Mouse (Mus musculus): ENCODE measurements at regions not wholly inside any gene's neighbourhood (a gene's known extent, or its start where the extent isn't known, plus 50 kb on each side); places are given as distances from the start of the nearest gene placed in this dataset.

DNA sequence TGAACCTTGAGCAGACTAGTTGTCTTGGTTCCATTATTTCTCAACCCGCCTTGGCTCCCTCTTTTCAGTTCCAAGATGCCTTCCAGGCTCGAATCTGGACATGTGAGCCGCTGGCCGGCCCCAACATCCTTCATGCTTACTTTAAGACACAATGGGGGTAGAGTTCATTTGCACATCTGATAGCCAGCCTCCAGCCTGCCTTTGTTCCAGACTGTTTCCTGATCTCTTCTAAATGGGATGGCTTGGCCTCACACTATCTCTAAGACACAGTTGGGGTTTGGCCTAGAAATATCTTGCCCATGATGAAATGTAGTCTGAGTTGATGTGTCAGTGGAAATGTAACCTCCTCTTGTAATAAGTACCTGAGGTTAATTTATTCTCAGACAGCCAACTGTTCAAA lies 164.7 kb downstream of the Pah start:
- Histone ChIP-seq H3K4me3 (replicated peaks; ENCODE audit: low read length) (no peak overlapping the region), H3K4me2 (replicated peaks; ENCODE audit: low read depth, low read length, severe bottlenecking) (no peak overlapping the region), H3K27me3 (ENCODE audit: control insufficient read depth, insufficient read depth, low read length) (no peaks in the 10 kb centered on the region), H3K9ac (ENCODE audit: low read depth, low read length, severe bottlenecking) (no peak overlapping the region), H3K27ac (replicated peaks; ENCODE audit: low read depth, low read length) (no peak overlapping the region), H3K9me3 (ENCODE audit: control insufficient read depth, low read length) (no peaks in the 10 kb centered on the region), H3K36me3 (ENCODE audit: control insufficient read depth, insufficient read depth, low read length) (no peaks in the 10 kb centered on the region), H3K4me1 (ENCODE audit: control insufficient read depth, insufficient read depth, low read length) (no peaks in the 10 kb centered on the region)
- no peak for TF ChIP-seq POLR2A (IDR thresholded peaks at IDR 0.05; ENCODE audit: borderline replicate concordance, extremely low read depth, insufficient read depth, insufficient read length)
- WGBS: 84% methylated on average over 4 of the region's 4 CpGs
- ATAC-seq (ENCODE audit: low FRiP score, low read depth) (no peak), DNase-seq (ENCODE audit: low spot score) (no peak)

DNA sequence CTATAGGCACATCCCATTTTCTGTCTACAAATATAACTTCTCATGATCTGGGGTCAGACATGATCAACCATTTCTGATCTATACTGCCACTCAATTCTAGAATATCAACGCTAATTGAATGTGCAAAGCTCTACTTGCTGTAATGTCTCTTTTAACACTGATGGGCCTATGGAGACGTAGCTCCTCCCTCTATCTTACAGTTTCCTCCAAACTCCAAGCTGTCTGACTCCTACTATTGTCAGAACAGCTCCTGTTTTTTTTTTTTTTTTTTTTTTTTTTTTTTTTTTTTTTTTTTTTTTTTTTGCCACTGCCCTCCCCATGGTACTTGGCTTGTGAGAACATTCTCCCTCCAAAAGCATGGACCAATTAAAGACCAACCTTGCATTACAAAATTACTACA lies 165.2 kb downstream of the Pah start:
- no peaks in the 10 kb centered on the region for H3K27me3 ChIP-seq (ENCODE audit: control insufficient read depth, insufficient read depth, low read length)
- H3K4me3 ChIP-seq (replicated peaks; ENCODE audit: low read length): no peak overlapping the region
- no peak for TF ChIP-seq POLR2A (IDR thresholded peaks at IDR 0.05; ENCODE audit: borderline replicate concordance, extremely low read depth, insufficient read depth, insufficient read length)
- H3K9ac ChIP-seq (ENCODE audit: low read depth, low read length, severe bottlenecking): no peak overlapping the region
- no peak overlapping the region for H3K27ac ChIP-seq (replicated peaks; ENCODE audit: low read depth, low read length)
- H3K4me2 ChIP-seq (replicated peaks; ENCODE audit: low read depth, low read length, severe bottlenecking): no peak overlapping the region
- WGBS: 84% methylated on average over 2 of the region's 2 CpGs
- no peak for ATAC-seq (ENCODE audit: low FRiP score, low read depth)
- no peaks in the 10 kb centered on the region for H3K9me3 ChIP-seq (ENCODE audit: control insufficient read depth, low read length)
- DNase-seq (ENCODE audit: low spot score): no peak
- H3K36me3 ChIP-seq (ENCODE audit: control insufficient read depth, insufficient read depth, low read length): no peaks in the 10 kb centered on the region
- no peaks in the 10 kb centered on the region for H3K4me1 ChIP-seq (ENCODE audit: control insufficient read depth, insufficient read depth, low read length)

DNA sequence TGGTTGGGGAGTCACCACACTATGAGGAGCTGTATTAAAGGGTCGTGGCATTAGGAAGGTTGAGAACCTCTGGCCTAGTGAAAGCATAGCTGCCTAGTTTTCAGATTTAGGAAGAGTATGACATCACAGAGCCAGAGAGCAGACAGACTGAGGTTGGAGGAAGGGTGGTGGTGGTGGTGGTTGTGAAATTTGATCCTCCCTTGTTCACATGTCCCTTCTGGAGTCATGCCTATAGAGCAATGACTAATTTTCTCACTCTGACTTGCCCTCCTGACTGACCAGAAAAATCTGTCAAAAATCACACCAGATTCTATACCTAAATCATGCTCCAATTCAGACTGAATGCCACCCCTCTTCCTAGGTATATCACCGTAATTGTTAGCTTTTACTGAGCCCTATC lies 166.2 kb downstream of the Pah start:
- no peak overlapping the region for H3K9ac ChIP-seq (ENCODE audit: low read depth, low read length, severe bottlenecking)
- H3K4me3 ChIP-seq (replicated peaks; ENCODE audit: low read length): no peak overlapping the region
- H3K4me1 ChIP-seq (ENCODE audit: control insufficient read depth, insufficient read depth, low read length): no peaks in the 10 kb centered on the region
- TF ChIP-seq POLR2A (IDR thresholded peaks at IDR 0.05; ENCODE audit: borderline replicate concordance, extremely low read depth, insufficient read depth, insufficient read length): no peak
- no peak overlapping the region for H3K27ac ChIP-seq (replicated peaks; ENCODE audit: low read depth, low read length)
- no peak for ATAC-seq (ENCODE audit: low FRiP score, low read depth)
- H3K9me3 ChIP-seq (ENCODE audit: control insufficient read depth, low read length): no peaks in the 10 kb centered on the region
- WGBS: 74% methylated on average over 2 of the region's 2 CpGs
- no peaks in the 10 kb centered on the region for H3K36me3 ChIP-seq (ENCODE audit: control insufficient read depth, insufficient read depth, low read length)
- H3K4me2 ChIP-seq (replicated peaks; ENCODE audit: low read depth, low read length, severe bottlenecking): no peak overlapping the region
- DNase-seq (ENCODE audit: low spot score): no peak
- H3K27me3 ChIP-seq (ENCODE audit: control insufficient read depth, insufficient read depth, low read length): no peaks in the 10 kb centered on the region

DNA sequence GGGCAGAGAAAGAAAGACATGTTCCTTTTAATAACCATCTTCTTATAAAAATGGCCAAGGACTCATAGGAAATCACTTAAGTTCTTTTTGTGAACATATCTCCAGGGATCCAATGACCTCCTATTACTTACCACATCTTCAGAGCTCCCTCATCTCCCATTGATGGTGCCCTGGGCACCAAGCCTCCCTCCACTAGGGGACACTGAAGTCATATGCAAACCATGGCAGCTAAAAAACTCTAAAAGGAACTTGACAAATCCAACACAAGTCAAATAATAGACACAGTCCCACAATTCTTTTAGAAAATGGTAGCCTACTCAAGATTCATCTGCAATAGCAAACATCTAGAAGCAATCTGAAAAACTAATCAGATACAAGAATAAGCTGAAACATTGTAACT lies 167.2 kb upstream of the Igf1 start:
- TF ChIP-seq POLR2A (IDR thresholded peaks at IDR 0.05; ENCODE audit: borderline replicate concordance, extremely low read depth, insufficient read depth, insufficient read length): no peak
- Histone ChIP-seq H3K4me1 (ENCODE audit: control insufficient read depth, insufficient read depth, low read length) (no peaks in the 10 kb centered on the region), H3K27me3 (ENCODE audit: control insufficient read depth, insufficient read depth, low read length) (no peaks in the 10 kb centered on the region), H3K9ac (ENCODE audit: low read depth, low read length, severe bottlenecking) (no peak overlapping the region), H3K36me3 (ENCODE audit: control insufficient read depth, insufficient read depth, low read length) (no peaks in the 10 kb centered on the region), H3K4me3 (replicated peaks; ENCODE audit: low read length) (no peak overlapping the region), H3K4me2 (replicated peaks; ENCODE audit: low read depth, low read length, severe bottlenecking) (no peak overlapping the region), H3K9me3 (ENCODE audit: control insufficient read depth, low read length) (no peaks in the 10 kb centered on the region), H3K27ac (replicated peaks; ENCODE audit: low read depth, low read length) (no peak overlapping the region)
- no peak for ATAC-seq (ENCODE audit: low FRiP score, low read depth)
- no peak for DNase-seq (ENCODE audit: low spot score)

DNA sequence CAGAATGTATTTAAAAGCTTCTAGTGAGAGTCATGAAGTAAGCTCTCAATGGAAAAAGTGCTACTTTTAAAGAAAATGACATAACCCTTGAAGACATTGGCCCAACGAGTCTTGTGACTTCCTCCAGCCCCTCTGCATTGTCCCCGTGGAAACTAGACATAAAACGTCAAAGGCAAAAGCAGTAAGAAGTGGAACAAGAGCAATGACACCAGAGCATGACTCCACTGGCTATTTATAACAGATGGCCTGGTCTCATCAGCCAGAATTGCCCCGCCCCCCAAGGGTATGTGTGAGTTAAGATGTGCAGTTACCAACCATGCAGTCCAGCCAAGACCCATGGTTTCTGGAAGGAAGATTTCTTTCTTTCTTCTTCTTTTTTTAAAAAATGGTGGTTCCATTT lies 161.6 kb upstream of the Igf1 start:
- DNase-seq (ENCODE audit: low spot score) (no peak), ATAC-seq (ENCODE audit: low FRiP score, low read depth) (no peak)
- WGBS: 63% methylated on average over 4 of the region's 4 CpGs
- H3K27ac ChIP-seq (replicated peaks; ENCODE audit: low read depth, low read length): no peak overlapping the region
- H3K9ac ChIP-seq (ENCODE audit: low read depth, low read length, severe bottlenecking): no peak overlapping the region
- H3K4me1 ChIP-seq (ENCODE audit: control insufficient read depth, insufficient read depth, low read length): no peaks in the 10 kb centered on the region
- no peaks in the 10 kb centered on the region for H3K36me3 ChIP-seq (ENCODE audit: control insufficient read depth, insufficient read depth, low read length)
- no peak overlapping the region for H3K4me3 ChIP-seq (replicated peaks; ENCODE audit: low read length)
- no peaks in the 10 kb centered on the region for H3K27me3 ChIP-seq (ENCODE audit: control insufficient read depth, insufficient read depth, low read length)
- H3K9me3 ChIP-seq (ENCODE audit: control insufficient read depth, low read length): no peaks in the 10 kb centered on the region
- no peak overlapping the region for H3K4me2 ChIP-seq (replicated peaks; ENCODE audit: low read depth, low read length, severe bottlenecking)
- no peak for TF ChIP-seq POLR2A (IDR thresholded peaks at IDR 0.05; ENCODE audit: borderline replicate concordance, extremely low read depth, insufficient read depth, insufficient read length)

DNA sequence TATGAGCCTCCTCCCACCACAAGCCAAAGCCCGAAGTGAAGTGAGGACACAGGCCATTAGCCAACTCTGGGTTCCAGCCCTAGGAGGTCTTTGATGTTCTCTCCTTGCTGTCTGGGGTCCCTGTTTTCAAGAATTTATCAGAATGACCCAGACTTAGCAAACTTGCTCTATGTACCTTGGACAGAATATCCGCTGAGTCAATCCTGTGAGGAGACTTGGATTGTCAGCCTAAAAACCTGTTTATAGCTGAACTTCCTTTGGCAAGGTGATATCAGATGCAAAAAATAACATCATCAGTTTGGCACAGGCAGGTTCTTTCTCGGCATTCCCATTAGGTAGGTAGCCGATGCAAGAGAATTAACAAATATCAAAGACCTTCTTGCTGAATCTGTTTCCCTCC lies 146.9 kb upstream of the Igf1 start:
- peaks cover 4% of the 10 kb centered on the region; the same call in 1 of the 2 replicates for H3K4me1 ChIP-seq (ENCODE audit: control insufficient read depth, insufficient read depth, low read length)
- no peak overlapping the region for H3K4me3 ChIP-seq (replicated peaks; ENCODE audit: low read length)
- no peaks in the 10 kb centered on the region for H3K36me3 ChIP-seq (ENCODE audit: control insufficient read depth, insufficient read depth, low read length)
- DNase-seq (ENCODE audit: low spot score): no peak
- WGBS: 80% methylated on average over 4 of the region's 4 CpGs
- no peaks in the 10 kb centered on the region for H3K27me3 ChIP-seq (ENCODE audit: control insufficient read depth, insufficient read depth, low read length)
- no peak overlapping the region for H3K27ac ChIP-seq (replicated peaks; ENCODE audit: low read depth, low read length)
- H3K9ac ChIP-seq (ENCODE audit: low read depth, low read length, severe bottlenecking): no peak overlapping the region
- no peaks in the 10 kb centered on the region for H3K9me3 ChIP-seq (ENCODE audit: control insufficient read depth, low read length)
- no peak for ATAC-seq (ENCODE audit: low FRiP score, low read depth)
- H3K4me2 ChIP-seq (replicated peaks; ENCODE audit: low read depth, low read length, severe bottlenecking): no peak overlapping the region
- TF ChIP-seq POLR2A (IDR thresholded peaks at IDR 0.05; ENCODE audit: borderline replicate concordance, extremely low read depth, insufficient read depth, insufficient read length): no peak

Measured in limb, embryonic 14.5 days (tissue).